Mouse (Mus musculus) ovary, postnatal 10 days (tissue): ENCODE results near the gene Dennd1a.
"Not testable (repeated sequence)": the region's sequence is repeated elsewhere in the genome, so short reads cannot be mapped to it uniquely, and the experiment has no call there.

Experiments used
- DNase-seq: peaks from one replicate; pipeline ENCODE4 v3.0.0; 2022; ENCODE audit warnings: low spot score

The Dennd1a gene

GRCm38 (mm10) chr2:37969713-37970485, 317.3 kb downstream of the Dennd1a start:
- no peak for DNase-seq

GRCm38 (mm10) chr2:37964534-37964933, 322.7 kb downstream of the Dennd1a start:
- no peak for DNase-seq

- no peak for DNase-seq
Measured at GRCm38 (mm10) chr2:37963362-37963761, 323.8 kb downstream of the Dennd1a start.

GRCm38 (mm10) chr2:37948424-37948823, 338.8 kb downstream of the Dennd1a start:
- no peak for DNase-seq

- no peak for DNase-seq
Measured at GRCm38 (mm10) chr2:37945598-37946336, 341.4 kb downstream of the Dennd1a start.

GRCm38 (mm10) chr2:37942906-37943305, 344.3 kb downstream of the Dennd1a start:
- DNase-seq = no peak

GRCm38 (mm10) chr2:37941741-37942140, 345.4 kb downstream of the Dennd1a start:
- no peak for DNase-seq

GRCm38 (mm10) chr2:37940845-37941361, 346.3 kb downstream of the Dennd1a start:
- DNase-seq = no peak

- DNase-seq = no peak
Measured at GRCm38 (mm10) chr2:37939997-37940396, 347.2 kb downstream of the Dennd1a start.

GRCm38 (mm10) chr2:37936922-37937321, 350.3 kb downstream of the Dennd1a start:
- DNase-seq = not testable (repeated sequence)

GRCm38 (mm10) chr2:37932240-37932639, 354.9 kb downstream of the Dennd1a start:
- DNase-seq = no peak

GRCm38 (mm10) chr2:37931018-37931930, 355.9 kb downstream of the Dennd1a start:
- DNase-seq = no peak

- DNase-seq = no peak
Measured at GRCm38 (mm10) chr2:37926133-37926503, 361.1 kb downstream of the Dennd1a start.

GRCm38 (mm10) chr2:37925413-37926132, 361.6 kb downstream of the Dennd1a start:
- no peak for DNase-seq

GRCm38 (mm10) chr2:37908721-37909506, 378.3 kb downstream of the Dennd1a start:
- DNase-seq = no peak

- DNase-seq = no peak
Measured at GRCm38 (mm10) chr2:37908296-37908695, 378.9 kb downstream of the Dennd1a start.

GRCm38 (mm10) chr2:37906261-37906660, 380.9 kb downstream of the Dennd1a start:
- no peak for DNase-seq

- no peak for DNase-seq
Measured at GRCm38 (mm10) chr2:37903286-37903685, 383.9 kb downstream of the Dennd1a start.

GRCm38 (mm10) chr2:37883214-37883613, 404.0 kb downstream of the Dennd1a start:
- no peak for DNase-seq

- DNase-seq = no peak
Measured at GRCm38 (mm10) chr2:37881262-37881913, 405.8 kb downstream of the Dennd1a start.
